Mouse (Mus musculus) cerebellum, adult 11 months (tissue): ENCODE measurements around the gene D17H6S53E.

Experiments
- DNase-seq: peaks from one replicate; pipeline ENCODE4 v3.0.0; 2022

The D17H6S53E gene

DNA sequence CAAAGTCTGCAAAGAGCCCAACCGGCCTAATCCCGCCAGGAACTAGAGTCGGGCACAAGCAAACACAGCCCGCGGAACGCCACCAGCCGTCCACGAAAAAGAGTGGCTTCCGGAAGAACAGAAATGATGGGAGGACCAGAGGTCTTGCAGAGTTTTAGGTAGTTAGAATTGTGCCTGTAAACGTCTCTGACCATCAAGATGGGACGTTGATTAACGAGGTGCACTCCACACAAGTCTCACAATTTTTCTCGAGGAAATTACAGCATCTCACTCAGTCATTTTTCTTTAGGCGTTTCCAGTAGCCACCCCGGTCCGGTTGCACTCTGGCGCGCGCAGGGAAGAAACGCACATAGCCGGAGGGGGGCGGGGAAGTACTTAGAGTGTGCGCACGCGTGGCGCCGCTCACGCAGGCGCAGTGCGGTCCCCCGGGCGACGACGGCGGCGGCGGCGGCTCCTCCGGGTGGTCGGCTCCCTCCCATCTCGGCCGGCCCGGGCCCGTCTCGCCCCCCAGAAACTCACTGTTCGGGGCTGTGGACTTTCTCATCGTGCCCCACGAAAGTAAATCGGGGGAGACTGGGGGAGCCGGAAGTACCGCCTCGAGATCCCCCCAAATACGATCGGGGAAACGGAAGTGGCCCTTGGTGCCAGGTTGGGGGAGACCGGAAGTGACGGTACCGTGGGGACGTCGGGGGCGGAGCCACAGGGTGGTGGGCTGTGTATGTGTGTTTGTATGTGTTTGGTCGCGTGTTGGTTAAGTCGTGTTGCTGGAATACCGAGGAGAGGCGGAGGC, 8.8 kb downstream of the D17H6S53E start, which contains the start of gene Bag6:
Bag6 (plus strand) TSS at position 378 of the 790 bp plus-strand sequence.
- peak; percentile 96 for DNase-seq

DNA sequence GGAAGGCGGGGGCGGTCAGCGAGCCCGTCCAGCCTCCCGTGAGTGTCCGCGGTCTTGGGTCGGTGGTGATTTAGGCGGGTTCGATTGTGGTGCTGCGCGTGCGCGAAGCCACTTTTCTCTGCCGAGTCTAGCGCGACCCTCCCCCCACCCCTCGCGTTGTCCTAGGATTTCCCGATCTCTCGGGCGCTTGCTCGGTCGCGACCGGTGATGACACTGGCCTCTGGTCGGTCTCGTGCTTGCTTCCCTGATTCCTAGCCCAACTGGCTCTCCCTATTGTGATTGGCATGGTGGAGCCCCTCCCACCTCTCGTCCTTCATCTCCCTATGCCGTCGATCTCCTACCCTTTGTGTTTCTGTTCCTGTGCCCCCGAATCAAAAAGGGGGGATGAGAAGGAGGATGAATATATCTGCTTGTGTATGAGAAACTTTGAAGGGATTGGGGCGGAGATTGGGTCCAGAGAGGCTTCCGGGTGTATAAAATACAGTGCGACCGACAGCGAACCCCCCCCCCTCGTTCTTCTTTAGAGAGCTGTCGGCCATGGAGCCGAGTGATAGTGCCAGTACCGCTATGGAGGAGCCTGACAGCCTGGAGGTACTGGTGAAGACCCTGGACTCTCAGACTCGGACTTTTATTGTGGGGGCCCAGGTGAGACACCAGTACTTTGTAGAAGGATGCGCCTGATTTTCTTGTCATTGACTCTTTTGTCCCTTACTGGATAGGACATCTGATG, 9.6 kb downstream of the D17H6S53E start:
- no peak for DNase-seq

DNA sequence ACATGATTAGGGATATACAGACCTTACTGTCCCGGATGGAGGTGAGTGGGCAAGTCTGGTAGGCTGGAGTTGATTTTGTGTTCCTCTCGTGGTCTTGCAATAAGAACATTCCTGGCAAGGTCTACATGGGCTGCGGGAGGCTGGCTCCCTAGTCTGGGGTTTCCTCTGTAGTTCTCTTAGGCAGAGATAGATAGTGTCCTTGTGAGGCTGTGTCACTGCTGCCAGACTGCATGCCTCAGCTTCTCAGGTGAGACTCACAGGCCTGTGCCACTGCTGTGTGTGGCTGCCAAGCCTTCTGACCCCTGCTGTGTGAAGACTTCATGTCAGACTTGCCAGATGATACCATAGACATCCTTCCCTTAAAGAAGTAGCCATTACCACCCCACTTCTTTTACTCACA, 13.1 kb downstream of the D17H6S53E start:
- DNase-seq = no peak

DNA sequence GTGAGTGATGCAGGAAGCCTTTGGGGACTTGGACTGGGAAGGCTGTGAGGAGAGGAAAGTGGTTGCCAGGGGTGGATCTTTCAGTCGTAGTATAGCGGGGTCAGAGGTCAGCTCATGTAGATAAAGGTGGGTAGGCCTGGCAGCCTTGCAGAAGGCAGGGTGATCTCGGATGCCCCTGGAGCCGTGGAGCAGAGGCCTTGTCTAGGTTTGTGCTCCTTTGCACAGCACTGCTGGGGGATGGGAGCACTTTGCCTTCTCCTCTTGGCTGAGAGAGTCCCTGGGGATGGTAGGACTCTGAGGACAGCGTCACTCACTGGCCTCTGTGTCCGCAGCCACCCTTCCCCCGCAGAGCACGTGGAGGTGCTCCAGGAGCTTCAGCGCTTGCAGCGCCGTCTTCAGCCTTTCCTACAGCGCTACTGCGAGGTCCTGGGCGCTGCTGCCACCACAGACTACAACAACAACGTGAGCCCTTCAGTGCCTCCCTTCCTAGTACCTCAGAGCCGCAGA, 14.4 kb downstream of the D17H6S53E start:
- no peak for DNase-seq

DNA sequence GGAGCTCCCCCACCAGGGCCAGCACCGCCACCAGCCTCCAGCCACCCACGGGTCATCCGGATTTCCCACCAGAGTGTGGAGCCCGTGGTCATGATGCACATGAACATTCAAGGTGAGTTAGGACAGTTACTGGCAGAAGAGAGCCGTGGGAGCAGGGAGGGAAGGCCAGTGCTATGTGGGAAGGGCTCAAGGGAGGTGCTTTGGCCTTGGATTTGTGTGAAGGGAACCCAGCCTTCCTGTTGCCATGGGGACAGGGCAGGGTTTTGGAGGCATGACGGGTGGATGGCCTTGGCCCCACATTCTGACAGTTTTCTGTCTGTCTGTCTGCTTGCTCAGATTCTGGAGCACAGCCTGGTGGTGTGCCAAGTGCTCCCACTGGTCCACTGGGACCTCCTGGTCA, 15.8 kb downstream of the D17H6S53E start:
- no peak for DNase-seq

DNA sequence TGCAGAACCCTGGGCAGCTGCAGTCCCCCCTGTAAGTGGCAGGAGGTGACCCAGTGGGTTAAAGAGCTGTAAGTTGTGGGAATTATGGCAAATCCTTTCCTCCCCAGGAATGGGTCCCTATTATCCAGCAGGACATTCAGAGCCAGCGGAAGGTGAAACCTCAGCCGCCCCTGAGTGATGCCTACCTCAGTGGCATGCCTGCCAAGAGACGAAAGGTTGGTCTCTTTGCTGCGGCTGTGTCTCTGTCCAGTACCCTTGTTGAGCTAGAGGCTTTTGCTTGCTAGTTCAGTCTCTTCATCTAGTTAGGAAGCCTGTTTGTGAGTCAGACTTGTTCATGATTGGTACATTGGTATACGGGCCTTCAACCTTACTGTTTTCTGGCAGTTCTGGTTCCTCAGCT, 20.0 kb downstream of the D17H6S53E start:
- DNase-seq = no peak

DNA sequence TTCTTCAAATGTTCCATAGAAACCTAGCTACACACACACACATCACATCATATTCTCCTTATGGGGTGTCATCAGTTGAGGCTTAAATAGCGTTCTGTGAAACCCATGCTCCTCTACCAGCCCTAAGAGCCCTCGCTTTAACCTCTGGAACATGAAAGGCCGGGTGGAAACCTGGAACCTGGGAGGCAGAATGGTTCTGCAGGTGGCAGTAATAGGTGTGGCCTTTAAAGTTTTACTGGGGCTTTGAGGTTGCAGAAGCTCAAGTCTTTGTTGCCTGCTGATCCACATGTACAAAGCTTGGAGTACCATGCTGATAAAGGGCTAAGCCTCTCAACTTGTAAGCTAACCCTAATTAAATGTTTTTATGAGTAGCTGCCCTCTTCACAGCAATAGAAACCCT, 21.2 kb downstream of the D17H6S53E start:
- no peak for DNase-seq

DNA sequence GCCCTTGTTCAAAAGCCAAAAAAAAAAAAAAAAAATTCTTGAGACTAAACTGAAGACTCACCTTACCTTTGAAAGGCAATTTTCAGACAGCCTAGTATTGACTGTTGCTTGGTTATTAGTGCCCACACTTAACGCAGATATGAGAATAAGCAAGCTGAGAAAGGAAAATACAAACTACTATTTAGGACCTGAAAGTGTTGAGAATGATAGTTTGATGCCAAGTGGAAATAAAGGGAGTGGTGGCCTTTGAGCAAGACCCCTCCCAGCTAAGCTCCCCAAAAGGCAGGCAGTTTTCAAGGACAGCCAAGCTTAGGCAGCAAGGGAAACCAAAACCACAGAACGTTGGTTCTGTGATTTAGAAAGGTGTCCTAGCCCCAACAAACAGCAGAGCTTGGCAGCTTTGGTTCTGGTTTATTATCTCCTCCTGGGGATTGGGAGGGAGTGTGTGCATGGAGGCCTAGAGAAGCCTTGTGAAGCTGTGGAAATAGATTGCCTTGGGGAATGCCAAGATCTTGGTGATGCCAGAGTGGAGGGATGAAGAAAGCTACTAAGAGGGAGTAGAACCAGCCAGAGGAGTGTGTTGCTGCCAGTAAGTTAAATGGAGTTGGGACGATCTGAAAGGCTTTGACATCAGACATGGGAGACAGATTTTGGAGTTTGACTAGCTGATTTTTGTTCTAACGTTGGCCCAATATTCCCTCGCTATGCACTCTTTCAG, 21.9 kb downstream of the D17H6S53E start:
- DNase-seq = no peak

DNA sequence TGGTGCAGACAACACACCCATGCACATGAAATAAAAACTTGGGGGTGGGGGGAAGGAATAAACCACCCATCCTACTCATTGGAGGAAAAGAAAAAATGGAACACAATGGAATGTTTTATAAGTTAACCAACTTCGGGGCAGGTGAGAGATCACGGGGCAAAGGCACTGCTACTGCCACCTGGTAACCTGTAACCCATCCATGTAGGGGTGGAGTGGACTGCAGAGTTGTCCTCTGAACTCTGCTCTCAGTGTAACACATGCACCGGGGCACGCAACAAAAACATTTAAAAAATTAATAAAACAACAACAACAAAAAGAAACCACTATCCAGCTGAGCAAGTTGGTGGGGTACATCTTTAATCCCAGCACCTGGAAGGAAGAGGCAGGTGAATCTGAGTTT, 25.9 kb downstream of the D17H6S53E start:
- no peak for DNase-seq

DNA sequence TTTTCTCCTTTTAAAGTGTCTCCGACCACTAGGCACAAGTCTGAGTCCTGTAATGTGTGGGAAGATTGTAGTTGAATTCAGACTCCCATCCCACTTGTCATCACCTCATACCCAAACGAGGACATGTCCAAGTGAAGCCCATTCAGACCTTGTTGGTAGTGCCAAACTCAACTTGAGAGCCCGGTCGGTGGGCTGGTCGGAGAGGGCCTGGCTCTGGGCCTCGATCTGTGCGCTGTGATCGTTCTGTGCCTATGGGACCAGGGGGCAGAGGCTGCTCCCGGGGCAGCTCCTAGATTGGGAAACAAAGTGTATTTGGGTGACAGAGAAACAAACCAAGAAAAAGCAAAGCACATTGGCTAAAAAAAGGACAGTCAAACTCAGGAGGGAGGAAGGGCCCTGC, 26.9 kb downstream of the D17H6S53E start:
- no peak for DNase-seq

DNA sequence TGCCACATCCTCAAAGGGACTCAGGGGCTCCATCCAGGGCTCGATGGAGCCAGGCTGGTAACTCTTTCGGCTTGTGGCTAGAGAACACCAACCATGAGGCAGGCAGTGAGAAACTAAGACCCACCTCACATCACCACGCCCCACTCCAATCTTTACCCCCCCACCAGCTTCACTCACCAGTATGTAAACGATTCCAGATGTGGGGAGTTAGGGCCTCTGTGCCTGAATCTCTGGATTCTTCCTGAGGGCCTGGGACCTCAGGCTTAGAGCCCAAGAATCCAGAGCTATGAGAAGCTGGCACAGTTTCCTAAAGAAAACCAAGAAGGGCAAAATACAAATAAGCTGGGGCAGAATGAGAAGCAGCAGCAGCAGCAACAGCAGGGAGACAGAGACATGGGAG, 27.8 kb downstream of the D17H6S53E start:
- no peak for DNase-seq

DNA sequence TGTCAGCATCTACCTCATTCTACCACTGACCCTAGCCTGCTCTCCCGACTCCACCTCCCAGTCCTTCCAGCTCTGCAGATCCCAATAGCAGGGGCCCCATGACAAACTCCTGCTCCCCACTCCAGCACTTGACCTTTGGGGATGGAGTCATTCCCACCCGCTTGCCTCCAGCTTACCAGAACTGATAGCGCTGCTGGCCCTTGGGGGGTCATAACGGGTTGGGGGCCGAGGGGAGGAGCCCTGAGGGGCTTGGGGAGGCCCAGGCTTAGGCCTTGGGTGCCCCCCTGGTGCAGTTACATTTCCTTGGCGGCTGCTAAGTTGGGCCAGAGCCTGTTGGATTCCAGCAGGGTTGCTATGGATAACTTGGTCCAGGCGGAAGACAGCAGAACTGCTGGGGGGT, 28.4 kb downstream of the D17H6S53E start:
- no peak for DNase-seq

DNA sequence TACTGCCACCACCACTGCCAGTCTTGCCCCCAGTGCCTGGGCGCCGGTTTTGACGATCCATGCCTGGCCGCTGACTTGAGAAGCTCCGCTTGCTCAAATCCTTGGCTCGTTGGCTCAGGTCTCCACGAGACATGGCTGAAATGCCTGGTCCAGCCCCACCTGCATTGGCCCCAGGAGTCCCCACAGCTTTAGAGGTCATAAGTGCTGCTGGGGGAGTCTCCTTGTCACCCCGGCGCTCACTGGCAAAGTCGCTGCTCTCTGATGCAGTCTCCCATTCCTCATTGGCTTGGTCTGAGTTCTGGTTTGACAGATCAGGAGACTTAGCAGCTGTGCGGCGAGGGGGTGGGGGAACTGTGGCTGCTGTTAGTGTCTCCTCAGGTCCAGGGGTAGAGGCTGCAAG, 29.3 kb downstream of the D17H6S53E start:
- DNase-seq = no peak

DNA sequence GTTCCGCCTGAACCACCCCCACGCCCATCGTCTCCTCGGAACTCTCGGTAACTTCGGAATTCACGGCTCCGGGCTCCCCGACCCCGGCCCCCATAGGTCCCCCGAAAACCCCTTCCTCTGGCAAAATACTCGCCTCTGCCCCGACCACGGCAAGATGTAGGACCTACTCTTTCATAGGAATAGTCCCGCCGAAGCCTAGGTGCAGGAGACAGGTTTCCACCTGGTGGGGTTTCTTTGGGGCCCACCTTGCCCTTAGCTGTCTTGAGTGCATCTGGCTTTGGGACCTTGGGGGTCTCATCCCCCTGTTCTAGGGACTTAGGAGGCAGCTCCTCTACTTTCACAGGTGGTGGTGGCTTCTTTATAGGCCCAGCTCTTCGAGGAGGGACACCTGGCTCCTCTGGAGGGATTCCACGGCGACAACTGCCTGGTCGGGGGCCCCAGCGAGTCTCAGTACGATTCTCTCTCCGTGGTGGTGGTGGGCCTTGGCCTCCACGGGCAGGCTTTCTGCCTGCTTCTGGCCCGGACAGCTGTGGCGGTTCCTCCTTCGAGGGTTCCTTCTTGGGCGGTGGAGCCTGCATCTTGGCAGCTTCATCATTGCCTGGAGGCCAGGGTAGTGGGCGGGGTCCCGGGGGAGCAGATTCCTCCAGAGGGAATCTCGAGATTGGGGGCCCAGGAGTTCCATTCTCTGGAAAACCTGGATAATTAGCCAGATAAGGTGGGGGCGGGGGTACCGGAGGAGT, 30.5 kb downstream of the D17H6S53E start:
- no peak for DNase-seq

DNA sequence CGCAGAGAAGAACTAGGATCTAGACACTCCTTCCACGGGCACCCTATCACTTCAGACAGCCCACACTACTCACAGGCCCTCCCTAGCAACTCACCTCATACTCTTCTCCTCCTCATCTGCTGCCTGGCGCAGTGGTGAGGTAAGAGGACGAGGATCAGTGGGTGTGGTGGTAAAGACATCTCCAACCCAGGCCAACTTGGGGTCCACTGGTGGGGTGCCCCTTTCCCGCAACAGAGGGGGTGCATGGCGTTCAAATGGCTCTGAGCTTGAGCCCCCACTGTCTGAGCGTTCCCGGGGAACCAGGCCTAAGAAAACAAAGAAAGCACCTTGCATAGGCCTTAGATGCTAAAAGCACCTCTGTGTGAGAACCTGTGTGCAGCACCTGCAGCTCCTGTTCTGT, 31.1 kb downstream of the D17H6S53E start:
- no peak for DNase-seq

DNA sequence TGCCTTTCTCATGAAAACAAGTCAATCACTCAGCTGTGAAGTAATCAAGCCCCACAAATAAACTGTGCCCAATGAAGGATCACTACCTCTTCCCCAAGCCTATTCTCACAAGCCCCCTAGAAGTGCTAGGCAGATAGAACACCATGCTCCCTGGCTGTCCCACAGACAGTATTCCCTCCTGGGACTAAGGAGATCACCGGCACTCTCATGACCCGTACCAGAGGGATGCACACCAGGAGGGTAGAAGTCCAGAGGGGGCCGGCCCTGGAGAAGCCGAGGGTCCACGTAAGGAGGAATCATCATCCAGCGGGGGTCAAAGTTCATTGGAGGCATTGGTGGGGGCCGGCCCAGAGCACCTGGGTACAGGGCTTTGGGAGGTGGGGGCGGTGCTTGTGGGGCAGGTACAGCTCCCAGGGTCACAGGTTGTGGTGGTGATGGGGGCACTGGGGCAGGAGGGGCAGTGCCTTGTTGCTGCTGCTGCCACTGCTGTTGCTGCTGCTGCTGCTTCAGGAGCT, 31.5 kb downstream of the D17H6S53E start:
- DNase-seq = no peak

DNA sequence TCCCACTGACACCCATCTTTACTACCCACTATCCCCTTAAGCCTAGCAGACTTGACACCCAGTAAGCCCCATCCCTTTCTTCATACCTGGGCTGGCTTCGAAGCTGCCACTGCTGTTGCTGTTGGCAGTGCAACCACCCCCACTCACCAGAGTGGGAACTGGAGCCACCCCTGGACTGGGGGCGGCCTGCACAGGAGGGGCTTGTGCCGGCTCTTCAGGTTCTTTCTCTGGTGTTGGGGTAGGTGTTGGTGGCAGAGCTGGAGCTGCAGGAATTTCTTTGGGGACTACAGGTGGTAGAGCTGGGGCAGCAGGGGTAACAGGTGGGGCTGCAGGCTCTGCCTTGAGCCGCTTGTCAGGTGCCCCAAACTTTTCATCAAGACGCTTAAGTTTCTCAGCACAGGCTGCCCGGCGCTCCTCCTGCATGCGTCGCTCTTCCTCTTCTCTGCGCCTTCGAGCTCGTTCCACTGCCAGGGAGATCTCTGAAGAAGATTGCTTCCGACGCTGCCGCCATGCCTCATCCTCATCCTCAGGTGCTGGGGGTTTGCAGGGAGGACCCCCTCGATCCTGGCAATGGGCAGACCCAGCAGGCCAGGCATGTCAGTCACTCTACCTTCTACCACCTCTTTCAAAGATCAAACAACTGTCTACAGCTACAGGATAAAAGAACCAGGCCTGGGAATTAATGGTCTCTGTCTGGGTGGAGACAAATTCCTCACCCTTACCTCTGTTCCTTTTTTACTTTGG, 32.8 kb downstream of the D17H6S53E start:
- no peak for DNase-seq

DNA sequence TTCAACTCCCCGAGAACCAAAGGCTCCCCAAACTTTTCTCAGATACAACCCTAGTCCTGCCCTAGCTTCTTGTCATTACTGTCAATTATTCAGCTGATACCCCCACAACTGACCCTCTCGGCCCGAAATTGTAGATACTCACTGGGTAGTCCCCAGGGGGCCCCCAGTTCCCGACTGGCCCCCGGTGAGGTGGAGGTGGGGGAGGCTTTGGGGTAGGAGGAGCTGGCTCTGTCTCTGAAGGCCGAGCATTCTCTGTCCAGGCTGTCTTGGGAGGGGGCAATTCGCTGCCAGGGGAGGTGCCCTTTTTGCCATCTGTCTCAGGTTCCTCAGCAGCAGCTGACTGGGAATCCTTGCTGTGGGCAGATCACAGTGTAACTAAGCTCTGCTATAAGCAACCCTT, 33.5 kb downstream of the D17H6S53E start:
- DNase-seq = no peak

DNA sequence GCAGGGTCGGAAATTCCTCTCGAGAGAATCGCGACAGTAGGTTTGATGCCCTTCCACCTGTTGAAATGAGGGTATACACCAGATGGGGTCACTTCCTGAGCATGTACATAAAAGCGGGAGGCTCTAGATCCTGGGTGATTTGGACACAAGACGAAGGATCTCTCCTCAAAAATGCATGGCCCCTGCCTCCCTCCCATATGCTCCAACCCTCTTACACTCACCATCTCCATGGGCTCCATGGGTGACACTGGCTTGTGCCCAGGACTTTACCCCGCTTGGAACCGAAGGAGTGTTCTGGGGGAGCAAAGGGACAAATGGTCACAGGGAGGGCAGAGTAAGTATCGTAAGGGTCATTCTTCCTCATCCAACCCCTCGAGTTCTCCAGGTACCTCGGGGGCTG, 35.2 kb downstream of the D17H6S53E start:
- DNase-seq = no peak

DNA sequence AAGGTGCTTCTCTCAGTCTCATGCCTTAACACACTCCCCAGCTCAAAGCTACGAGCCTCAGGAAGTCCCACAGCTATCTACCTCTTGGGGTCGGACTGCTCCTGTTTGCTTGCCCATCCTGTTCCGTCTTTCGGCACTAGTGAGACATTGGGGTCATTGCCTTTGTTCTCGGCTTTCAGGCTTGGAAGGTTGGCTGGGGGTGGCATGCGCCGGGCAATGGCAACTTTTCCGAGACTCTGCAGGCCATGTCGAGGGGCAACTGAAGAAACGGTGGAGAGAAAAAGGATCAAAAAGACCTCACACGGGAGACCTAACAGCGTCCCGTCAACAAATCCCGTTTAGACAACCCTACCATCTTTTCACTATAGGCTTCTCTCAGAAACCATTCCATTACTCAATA, 35.9 kb downstream of the D17H6S53E start:
- no peak for DNase-seq

DNA sequence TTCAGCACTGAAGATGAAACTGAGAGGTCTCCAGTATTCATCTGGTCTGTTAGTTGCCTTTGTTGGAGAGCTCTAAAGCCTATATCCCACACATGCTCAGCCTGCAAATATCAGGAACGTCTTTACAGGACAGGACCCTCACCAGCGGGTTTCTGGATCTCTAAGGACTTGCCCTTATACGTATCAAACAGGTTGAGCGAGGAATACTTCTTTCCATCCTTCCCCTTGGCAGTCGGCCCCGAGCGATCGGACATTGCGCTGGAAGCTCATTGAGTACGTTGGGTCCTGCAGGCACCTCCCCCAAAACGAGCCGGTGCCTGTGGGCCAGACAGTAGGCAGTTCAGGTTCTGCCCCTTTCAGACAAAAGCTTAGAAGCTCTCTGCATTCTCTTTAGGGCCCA, 36.6 kb downstream of the D17H6S53E start:
- DNase-seq = no peak
